Mouse (Mus musculus): Measurements from ENCODE around the gene Gk2.

Gene Gk2

GRCm38 (mm10) chr5:97456816-97457215, at the start of gene Gk2:
TSS of gene Gk2 (minus strand) at chr5:97457021.
- no peak for DNase-seq (ENCODE audit: low read depth, low spot score)

DNA sequence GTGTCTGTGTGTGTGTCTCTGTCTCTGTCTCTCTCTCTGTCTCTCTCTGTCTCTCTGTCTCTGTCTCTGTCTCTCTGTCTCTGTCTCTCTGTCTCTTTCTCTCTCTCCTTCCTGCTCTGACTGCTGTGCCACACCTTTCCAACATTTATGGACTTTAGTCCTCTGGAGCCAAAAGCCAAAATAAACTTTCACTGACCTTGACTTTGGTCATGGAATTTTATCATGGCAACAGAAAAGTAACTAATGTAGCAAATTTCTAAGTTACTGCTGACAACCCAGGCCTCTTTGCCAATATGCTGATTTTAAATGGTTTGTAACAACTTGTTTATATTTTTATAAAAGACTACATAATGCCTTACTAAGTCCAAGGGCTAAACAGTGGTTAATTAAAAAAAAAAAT, 41.2 kb upstream of the Gk2 start:
- no peak for DNase-seq (ENCODE audit: low read depth, low spot score)

DNA sequence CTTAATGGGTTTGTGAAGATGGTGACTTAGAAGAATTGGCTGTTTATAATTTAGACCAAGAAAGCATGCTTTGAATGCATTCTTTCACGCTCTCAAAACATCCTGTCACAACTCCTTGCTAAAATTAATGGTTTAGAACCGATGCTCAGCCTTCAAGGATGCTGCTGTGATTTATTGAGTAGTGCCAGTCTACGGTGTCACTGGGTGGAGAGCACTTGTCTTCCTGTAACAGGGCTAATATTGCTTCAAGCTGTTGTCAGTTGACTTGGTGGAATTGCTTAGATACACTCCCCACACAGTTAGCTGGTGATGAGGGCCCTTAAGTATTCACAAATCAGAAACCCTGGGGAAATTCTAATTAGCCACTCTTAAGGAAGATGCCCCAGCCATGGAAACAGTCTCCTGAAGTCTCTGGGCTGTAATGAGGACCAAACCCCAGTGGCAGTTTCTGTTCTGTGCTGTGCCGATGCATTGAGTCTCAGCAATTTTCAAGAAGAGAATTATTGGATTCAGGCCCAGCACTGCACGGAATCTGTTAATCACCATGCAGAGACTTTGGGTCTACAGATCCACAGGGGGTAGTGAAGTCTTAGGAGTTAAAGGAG, 38.8 kb upstream of the Gk2 start:
- DNase-seq (ENCODE audit: low read depth, low spot score), result no peak

GRCm38 (mm10) chr5:97493421-97493820, 36.6 kb upstream of the Gk2 start:
- DNase-seq (ENCODE audit: low read depth, low spot score), result no peak

GRCm38 (mm10) chr5:97486141-97486540, 29.3 kb upstream of the Gk2 start:
- no peak for DNase-seq (ENCODE audit: low read depth, low spot score)

DNA sequence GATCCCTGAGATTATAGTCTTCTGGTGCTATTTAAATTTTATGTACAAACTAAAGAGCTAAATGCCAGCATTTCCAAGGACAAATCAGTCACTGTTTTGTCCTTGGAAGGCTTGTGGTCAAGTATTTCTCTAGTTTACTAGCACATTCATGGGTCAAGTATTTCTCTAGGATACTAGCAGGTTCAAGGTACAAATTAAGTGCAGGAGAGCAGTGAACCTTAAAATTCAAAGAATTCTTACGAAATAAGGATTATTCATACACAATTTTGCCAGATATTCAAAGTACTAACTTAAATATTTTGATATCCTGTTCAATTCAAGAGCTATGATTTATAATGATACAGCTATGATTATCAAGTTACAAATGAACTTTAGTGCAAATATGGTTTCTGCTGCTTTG, 23.2 kb upstream of the Gk2 start:
- no peak for DNase-seq (ENCODE audit: low read depth, low spot score)

- DNase-seq (ENCODE audit: low read depth, low spot score), result no peak
Observed at GRCm38 (mm10) chr5:97467246-97467645, 10.4 kb upstream of the Gk2 start.

GRCm38 (mm10) chr5:97466430-97467158, 9.8 kb upstream of the Gk2 start:
- DNase-seq (ENCODE audit: low read depth, low spot score), result no peak

GRCm38 (mm10) chr5:97465956-97466355, 9.1 kb upstream of the Gk2 start:
- no peak for DNase-seq (ENCODE audit: low read depth, low spot score)

GRCm38 (mm10) chr5:97462856-97463255, 6.0 kb upstream of the Gk2 start:
- DNase-seq (ENCODE audit: low read depth, low spot score), result no peak

- peak; percentile 17 for DNase-seq (ENCODE audit: low read depth, low spot score)
Observed at GRCm38 (mm10) chr5:97451451-97451850, 5.4 kb downstream of the Gk2 start.

DNA sequence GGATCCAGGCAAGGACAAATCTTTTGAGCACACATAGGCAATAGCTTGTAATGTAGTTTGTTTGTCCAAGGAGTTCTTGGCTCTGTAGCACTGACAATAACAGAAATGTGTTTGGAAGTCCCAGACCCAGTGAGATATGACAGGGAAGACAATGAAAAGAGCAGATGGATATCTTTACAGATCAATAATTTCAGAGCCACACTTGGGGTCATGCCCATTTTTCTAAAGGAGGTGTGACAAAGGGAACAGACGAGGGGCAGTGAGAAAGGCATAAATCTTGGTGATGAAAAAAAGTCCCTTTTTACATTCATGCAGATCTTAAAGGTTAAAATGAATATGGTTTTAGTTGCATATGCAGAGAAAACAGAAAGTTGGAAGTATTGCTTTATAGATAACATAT, 12.6 kb downstream of the Gk2 start:
- DNase-seq (ENCODE audit: low read depth, low spot score), result no peak

GRCm38 (mm10) chr5:97432512-97432911, 24.3 kb downstream of the Gk2 start:
- DNase-seq (ENCODE audit: low read depth, low spot score), result no peak

DNA sequence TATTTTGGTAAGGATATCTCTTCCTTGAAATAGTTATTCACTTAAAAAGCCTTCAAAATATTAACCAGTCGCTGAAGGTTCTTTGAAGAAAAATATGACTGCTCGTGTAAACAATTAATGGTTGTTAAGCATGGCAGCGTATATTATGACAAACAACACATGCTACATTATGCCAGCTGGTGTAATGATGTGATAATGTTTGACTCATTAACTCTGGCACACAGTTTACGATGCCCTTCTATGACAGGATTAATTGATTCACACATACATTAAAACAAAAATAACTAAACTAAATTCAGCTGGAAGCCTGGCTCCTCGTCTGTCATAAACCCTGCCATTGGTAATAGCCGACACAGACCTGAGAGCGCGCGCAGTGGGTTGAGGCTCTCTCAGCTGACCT, 26.8 kb downstream of the Gk2 start:
- DNase-seq (ENCODE audit: low read depth, low spot score), result no peak

DNA sequence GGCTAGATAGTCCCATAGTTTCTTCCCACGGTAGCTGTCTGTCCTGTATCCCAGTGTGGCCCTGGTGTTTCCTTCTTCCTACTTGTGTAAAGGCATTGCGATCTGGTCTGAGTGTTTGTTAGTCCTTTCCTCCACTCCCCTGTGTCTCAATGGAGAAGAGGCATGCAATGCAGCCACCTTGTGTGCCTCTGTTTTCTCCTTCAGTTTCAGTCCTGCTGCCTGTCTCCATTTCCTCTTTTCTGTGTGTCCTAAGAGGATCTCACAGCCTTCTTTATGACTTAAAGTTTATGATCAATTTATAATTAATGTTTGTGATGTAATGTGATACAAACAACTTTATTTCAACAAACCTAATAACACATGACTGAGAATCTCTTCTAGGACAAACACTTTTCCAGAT, 35.2 kb downstream of the Gk2 start:
- no peak for DNase-seq (ENCODE audit: low read depth, low spot score)

GRCm38 (mm10) chr5:97417185-97417584, 39.6 kb downstream of the Gk2 start:
- no peak for DNase-seq (ENCODE audit: low read depth, low spot score)

DNA sequence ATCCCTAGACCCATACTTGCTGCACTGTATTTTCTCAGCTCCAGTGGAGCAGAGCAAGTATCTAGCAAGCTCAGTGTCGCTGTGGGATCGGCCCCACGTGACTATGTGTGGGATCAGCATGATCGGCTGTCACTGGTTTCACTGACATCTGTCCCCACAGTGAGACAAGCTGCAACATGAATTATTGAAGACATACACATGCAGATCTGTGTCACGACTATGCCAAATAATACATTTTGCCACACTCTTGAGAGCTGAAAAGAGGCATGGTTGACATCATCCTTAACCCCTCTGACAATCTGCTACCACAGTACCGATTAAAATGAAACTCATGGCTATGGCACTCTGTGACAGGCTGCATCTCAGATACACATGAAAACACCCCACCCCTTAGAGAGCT, 41.0 kb downstream of the Gk2 start:
- no peak for DNase-seq (ENCODE audit: low read depth, low spot score)

- DNase-seq (ENCODE audit: low read depth, low spot score), result no peak
Observed at GRCm38 (mm10) chr5:97413716-97414115, 43.1 kb downstream of the Gk2 start.

DNA sequence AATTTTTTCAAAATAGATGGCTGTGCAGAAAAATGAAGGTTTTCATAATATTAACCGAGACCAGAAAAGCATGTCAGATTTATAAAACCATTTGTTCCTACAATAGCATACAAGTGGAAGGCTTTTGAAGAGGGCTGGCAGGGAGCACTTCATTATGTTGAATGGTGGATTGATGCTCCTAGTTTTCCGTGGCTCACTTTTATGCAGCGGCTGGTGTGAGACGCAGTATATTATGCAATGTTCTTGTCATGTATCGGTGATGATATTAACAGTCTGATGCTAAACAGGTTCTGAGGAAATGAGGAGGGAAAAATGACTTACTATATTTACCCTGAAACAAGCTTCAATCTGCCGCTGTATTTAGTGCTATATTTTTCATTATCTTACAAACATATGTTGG, 46.6 kb downstream of the Gk2 start:
- DNase-seq (ENCODE audit: low read depth, low spot score), result no peak

GRCm38 (mm10) chr5:97409234-97409704, 47.6 kb downstream of the Gk2 start:
- DNase-seq (ENCODE audit: low read depth, low spot score), result no peak

Measured in embryo, embryonic 11.5 days (tissue).